Mouse (Mus musculus) kidney, adult 9 months (tissue): ENCODE results near the gene Sema5a.

ENCODE experiments used
- DNase-seq: peaks from one replicate; pipeline ENCODE4 v3.0.0; 2022

The Sema5a gene

DNA sequence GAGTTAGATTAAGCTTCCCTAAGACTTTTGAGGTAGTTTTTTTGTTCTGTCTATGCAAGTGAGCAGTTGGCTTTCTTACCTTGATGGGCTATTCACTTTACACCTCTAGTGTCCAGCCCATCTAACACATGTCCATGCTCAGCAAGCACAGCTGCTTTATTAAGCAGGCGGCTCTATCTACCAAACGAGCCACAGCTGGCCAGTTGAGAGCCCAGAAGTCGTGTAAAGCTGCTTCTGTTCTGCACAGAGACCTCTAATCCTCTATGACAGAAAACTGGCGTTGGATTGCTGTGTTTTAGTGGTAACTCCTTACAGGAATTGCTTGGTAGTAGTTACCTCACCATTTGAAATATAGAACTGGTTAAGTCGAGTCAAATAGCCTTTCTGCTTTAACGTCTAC lies 126.8 kb downstream of the Sema5a start:
- DNase-seq = no peak

DNA sequence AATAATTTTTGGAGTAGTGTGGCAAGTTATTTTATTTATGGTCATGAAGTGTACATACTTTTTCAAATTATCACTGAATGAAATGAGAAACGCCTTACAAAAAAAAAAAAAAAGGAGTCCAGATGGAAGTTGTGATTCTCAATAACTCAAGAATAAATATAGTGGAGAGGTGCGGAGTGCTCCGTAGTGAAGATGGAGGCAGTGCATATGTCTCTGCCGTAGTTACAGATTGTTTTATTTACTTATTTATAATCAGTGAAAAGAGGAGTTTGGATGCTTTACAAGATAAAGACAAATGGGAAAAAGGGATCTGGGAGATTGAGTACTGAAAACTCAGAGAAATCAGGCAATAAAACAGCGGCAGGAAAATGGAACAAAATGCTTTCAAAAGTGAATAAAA lies 131.7 kb downstream of the Sema5a start:
- DNase-seq = no peak

DNA sequence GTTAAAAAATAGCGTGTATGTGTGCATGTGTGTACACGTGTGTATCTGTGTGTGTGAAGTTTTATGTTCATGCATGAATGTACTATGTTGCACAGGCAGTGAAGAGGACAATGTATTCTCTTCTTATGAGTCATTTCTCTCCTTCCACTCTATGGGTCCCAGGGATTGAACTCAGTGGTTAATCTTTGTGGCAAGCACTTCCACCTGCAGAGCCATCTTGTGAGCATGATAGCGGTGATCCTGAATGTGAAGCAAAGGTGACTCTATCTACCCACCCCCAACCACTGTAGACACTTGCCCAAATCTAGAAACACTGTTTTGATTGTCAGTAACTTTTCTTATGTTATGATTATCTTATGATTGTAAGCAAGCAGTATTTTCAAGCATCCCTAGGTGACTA lies 133.2 kb downstream of the Sema5a start:
- no peak for DNase-seq

DNA sequence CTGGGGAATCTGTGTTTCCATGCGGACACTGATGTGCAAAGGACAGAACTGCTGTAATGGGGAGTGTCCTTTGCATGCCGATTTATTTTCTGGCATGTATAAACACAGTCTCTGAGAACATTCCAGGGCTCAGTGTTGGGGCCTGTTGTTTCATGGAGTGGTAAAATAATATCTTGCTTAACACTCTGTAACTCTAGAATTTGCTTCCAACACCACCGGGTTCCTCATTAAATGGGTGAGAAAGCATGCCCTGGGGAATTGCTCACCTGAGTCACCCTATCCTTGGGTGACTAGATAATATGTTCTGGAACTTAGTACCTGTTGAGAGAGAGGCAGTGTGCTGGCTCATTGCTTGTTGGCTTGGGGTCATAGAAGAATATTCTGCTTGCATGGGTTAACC lies 135.7 kb downstream of the Sema5a start:
- DNase-seq = no peak

DNA sequence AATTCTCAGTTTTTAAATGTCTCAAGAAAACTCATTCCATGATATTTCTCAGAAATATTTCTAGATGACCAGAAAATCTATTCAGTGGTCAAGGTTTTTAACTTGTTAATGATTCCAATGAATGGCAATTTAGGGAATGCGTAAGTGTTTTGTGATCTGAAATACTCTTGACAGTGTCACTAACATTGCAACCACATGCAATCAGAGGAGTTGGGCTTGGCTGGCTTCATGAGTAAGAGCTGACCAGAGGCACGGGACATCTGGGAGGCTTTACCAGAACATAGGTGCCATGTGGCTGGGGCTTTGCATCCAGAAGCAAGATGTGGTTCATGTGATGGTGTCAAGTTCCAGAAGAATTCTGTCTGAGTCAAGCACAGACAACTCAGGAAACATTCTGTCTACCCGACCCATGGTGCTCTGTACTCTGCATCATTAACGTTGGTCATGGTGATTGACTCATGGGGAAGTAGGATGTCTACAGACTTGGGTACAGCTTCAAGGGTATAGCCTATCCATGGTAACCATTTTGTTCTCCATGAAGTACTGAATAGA lies 138.4 kb downstream of the Sema5a start:
- DNase-seq = no peak

DNA sequence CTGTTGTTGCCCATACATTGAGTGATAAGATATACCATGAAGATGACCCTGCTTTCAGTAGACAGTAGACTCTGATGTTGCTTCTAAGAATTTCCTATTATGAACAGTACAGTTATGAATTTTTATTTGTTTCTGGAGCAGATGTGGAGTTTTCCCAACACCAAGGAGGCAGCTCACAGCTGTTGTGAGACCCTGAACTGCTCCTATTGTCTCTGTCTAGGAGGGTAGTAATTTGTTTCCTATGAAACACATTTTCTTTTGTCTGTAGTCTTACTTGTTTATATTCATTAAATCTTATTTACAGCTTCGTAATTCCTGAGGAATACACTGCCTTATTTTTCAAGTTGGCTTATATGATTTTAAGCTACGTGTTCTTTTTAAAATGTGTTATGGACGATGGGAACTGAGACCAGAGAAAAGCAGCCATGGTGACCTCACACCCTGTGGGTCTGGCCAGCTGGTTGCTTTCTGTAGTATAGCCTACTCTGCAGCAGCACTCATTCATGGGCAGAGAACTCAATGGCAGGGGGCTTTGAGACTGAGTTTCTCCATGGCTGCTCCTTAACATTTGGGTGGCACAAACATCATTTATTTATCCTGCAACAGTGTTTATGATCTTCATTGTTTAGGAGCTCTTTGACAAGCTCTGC lies 151.8 kb downstream of the Sema5a start:
- no peak for DNase-seq

DNA sequence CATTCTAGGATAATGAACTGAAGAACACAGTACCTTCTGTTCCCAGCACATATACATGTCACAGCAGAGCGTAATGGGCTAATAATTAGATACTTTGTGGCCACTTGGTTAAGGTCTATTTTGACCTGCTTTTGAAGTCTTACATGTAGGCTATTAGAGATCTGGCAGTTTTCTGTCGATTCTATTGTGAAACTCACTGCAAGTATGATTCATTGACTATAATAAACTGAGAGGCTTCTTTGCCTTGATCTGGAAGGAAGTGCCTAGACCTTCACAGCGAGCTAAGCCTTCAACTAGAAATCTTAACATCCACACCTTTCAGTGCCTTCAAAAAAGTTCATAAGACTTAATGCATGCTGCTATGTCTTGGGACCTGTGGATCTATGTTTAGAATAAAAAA lies 152.5 kb downstream of the Sema5a start:
- no peak for DNase-seq

DNA sequence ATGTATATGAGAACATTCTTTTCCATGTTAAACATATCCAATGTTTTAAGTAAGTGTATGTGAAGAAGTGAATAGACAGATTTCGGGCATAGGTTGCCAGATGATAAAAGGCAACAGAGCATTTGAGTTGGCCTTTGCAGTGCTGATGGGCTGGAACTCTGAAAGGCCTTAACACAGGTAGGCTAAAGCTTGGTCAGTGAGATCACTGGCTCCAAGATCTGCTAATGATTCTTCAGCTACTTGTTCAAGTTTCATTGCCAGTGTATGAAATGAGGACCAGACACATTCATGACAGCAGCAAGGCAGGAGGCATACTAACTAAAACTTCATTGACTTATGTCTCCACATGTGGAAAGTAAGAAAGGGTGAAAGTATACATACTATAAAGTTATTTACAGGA lies 154.1 kb downstream of the Sema5a start:
- DNase-seq = no peak

DNA sequence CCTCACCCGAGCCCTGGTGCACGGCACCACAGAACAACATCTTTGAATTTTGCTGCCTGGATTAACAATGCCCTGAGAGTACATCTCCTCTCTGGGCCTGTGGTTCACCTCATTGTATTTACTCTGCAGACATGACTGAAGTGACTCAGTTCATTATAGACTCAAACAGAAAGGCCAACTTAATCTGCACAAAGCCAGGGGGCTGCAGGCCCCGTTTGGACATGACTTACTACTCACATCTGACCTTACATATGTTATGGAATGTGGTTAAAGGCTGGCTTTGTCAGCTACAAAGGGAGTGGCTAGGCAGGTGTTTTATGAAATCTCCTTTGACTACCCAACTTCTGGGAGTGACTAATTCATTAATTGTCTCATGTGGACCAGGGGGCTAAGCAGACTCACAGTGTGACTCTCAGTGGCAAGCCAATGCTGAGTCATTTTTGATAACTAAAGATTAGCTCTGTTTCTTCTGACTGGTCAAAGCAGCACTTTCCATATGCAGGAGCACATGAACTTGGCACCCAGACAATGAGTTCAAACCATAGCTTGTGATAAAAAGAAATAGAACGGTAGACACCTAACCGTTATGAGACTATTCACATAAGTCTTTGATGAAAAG lies 157.4 kb downstream of the Sema5a start:
- DNase-seq = no peak

DNA sequence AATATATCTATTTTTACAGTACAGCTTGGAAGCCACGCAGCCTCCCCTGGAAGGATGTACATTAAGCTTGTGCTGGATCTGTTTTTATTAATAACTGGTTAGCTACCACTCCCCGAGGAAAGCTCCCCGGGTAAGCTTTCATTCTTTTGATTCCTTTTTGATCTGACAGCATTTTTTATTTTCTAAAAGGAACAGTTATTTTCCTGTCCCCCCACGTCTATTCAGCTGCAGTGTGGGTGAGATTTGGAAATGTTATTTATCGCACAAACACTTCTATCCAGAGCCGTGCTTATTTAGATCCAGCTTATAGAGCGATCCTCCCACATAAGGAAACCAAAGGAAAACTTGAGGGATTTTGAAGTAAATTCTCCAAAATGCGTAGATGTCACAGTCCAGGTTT lies 158.7 kb downstream of the Sema5a start:
- no peak for DNase-seq

DNA sequence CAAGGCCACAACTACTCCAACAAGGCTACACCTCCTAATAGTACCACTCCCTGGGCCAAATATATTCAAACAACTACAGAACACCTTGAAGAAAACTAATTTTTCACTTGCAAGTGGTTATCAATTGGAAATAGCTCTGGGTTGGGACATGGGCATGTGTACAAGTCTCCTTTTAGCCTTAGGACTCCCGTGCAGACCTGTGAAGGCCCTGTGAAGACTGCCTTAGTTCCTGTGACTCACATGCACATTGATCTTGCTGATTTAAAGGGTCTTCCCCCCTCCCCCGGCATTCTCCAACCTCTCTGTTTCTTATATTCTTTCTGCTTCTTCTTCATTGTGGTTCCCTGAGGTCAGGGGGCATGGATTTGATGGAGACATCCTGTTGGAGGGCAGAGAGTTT lies 161.8 kb downstream of the Sema5a start:
- no peak for DNase-seq

DNA sequence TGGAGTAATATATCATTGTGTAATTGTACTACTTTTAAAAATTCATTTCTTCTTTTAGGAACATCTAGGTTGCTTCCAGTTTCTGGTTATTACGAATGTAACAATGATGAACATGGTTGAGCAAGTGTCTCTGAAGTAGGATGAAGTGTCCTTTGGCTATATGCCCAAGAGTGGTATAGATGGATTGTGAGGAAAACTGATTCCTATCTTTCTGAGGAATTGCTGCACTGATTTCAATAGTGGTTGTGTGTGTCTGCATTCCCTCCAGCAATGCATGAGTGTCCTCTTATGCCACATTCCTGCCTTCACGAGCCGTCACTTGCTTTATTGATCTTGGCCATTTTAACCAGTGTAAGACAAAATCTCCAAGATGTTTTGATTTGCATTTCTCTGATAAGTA lies 163.2 kb downstream of the Sema5a start:
- no peak for DNase-seq

DNA sequence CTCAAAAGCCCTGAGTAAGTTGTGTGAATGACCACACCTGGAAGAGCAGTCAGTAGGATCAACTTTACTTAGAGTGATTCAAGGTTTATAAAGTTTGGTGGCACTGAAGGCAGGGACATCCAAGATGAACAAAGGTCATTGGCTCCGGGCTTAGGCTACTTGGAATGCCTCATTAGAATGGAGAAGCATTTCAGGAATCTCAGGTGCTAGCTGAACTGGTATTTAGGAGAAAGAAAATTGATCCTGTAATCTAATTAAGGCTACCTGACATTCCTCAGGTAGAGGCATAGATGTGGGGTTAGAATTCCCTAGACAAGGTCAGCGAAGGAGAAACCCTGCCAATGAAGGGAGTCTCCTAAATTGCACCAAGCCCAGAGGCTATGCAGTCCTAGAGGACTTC lies 171.7 kb downstream of the Sema5a start:
- peak; percentile 49 for DNase-seq

DNA sequence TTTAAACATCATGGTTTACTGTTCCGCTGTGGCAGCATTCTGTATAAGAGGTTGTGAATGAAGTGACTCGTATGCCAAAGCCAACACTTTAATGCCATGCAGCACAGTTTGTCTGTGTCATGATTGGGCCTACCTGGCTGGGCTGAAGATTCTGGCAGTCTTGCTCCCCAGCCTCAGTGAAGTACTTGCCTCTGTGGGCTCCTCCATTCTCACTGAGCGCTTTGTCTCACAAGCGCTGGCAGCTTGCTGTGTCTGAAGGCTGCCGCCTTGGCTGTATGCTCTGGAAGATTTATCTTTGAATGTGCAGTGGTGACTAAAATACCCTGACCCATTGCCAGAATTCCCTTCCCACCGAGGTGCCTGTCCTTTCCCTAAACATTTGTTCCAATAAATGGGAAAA lies 178.0 kb downstream of the Sema5a start:
- DNase-seq = no peak

DNA sequence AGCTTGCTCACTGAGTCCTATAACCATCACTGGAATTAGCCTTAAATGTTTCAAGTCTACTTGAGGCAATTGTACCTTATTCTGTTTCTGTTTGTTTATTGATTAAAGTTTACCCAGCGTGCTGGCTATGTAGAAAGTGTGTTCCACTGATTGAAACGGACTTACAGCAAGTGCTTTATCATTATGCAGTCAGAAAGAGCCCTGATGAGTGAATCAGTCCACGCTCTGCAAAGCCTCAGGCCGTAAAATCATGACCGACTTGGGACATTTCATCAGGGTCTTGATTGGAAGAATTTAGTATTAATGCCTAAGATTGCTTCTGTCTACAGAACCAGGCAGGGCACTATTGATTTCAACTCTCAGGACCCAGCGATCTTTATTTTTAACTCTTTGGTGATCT lies 178.5 kb downstream of the Sema5a start:
- no peak for DNase-seq

DNA sequence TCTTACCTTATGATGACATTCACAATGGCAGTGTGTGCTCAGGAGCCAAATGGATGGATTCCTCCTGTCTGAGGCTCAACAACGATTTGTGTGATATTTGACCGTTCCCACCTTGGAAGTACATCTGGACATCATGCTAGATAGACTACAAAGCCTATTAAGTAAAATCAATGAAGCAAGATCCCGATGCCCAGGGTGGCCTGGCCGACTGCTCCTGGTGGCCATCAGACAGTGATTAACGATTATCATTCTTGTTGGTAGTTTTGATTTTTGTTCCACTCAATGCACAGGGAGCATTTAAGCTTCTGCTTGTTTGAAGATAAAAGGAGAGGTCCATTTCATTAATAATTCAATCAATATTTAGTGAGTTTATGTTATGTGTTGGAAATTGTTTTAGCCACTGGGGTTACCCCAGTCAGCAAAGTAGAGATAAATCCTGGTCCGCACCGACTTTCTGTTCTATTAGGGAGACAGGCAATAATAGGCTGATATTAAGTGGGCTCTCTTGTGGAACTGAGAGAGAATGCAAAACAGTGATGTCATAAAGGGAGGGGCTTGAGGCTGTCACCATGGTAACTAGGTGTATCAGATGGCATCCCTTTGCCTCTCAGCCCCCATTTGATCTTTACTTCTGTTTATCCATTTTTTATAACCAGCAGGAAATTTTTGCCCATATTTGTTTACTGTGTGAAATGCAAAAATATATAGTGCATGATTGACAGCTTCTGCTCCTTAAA lies 182.7 kb downstream of the Sema5a start:
- no peak for DNase-seq

DNA sequence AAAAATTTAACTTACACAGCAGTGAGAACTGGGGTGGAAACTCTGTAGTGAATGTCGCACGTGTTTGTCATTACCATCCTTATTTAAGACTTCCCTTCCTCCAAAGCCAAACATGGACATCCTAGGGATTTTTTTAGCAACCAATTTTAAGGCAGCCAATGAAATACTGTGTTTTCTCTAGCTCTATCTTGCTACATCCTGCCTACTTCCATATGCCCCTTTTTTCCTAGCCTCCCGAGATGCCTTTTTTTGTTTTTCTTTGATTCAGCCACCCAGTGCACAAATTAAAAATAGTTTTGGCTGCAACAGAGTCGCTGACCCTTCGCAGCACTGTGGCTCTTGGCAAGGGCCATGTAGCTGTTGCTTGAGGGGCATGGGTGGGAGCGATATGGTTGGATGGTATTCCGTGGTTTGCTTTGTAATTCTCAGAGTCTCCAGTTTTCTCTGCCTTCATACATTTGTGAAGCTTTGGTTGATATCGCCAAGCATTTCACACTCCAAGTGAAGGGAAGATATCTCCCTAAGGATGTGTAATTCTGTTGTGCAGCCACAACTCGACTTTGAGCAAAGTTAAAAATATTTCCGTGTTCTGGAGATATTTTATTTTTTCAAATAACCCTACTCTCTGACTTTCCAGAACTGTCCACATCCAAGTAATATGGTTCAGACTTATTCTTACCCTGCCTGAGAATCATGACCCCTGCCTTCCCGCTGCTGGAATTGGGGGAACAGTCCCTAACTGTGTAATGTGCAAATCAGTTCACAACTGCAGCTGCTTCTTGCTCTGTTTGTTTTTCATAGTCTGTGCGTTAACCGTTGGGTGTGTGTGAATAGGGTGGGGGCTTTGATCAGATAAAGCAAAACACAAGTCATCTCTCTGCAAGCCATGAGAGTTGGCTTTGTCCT lies 188.6 kb downstream of the Sema5a start:
- no peak for DNase-seq

DNA sequence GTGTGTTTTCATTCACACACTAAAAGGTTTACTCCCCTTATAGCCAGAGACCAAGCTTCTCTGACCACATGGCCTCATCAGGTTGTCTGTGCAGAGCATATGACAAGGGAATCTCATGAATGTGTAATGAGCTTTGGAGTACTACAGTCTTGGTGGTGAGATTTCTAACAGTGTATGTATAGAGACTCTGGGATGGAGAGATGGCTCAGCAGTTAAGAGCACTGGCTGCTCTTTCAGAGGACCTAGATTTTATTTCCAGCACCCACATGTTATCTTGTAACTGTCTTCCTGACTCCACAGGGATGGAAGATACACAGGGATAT lies 189.2 kb downstream of the Sema5a start:
- no peak for DNase-seq

DNA sequence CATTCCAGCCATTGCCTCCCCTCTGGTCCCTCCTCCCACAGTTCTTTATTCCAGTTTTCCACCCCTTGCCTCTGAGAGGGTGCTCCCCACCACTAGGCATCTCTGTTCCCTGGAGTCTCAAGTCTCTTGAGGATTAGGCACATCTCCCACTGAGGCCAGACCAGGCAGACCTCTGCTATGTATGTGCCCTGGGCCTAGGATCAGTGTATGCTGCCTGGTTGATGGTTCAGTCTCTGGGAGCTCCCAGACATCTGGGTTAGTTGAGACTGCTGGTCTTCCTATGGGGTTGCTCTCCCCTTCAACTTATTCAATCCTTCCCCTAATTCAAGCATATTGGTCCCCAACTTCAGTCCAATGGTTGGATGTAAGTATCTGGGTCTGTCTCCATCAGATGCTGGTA lies 189.7 kb downstream of the Sema5a start:
- DNase-seq = no peak

DNA sequence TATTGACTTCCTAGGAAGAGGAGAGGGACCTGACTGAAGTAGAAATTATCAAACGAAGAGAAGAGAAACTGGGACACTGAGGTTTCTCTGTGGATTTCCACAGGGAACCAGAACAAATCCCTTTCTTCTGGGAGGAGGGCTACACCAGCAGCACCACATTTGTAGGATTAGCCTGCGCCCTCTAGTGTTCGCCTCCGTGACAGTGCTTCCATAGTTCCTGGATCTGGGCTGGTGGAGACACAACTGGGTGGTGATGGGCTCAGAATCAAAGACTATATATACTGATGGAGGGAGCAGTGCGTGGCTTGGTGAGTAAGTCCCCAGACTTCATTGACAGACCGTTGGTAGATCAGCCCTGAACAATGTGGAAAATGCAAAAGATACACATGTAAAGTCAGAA lies 193.0 kb downstream of the Sema5a start:
- peak; percentile 75 for DNase-seq

DNA sequence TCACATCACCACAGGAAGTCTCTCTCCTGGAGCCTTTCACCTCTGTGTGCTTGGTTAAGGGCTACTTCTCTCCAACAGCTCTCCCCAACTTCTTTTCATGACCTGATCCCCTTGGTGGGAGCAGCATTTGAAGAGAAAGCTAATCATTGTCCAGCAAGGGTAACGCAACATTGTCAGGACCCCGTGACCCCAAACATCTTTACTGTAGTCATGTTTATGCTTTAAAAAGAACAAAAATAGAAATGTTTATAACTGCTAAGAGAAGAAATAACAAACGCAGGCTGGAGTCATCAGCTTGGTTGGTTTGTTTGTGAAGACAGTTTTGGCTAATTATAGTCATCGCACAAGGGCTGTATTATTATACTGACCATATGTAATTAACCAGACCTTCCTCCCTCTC lies 198.1 kb downstream of the Sema5a start:
- DNase-seq = no peak

DNA sequence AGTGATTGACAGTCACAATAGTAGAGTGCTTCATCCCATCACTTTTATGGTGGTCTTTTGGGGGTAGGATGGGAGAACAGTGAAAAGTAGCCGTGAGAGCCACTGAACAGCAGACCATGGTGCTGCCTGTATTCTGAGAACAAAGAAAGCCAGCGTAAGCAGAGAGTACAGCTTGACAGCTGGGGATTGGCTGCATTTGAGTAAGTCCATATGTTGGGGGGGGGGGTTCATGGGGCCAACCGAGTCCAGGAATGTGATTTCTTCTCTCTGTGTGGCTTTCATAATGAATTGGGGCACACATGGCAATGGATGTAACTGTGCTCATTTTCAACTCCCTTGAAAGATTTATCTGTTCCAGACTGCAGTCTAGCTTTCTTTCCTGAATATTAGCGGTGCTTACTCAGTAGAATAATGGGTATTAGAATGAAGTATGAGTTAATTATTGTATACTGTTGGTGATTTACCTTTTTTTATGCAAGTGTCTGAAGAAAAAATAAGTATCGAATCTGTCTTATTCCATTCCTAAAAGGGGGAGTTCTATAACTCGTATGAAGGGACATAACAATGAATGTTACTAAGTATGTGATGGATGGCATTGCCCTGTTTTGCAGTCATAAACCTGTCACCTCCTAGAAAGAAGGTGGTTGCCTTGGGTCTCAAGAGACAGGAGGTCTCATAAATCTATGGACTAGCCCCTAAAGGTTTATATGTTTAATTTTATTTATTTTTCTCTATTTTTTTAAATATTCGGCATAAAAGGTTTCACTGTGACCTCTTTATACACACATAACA lies 203.1 kb downstream of the Sema5a start:
- no peak for DNase-seq

DNA sequence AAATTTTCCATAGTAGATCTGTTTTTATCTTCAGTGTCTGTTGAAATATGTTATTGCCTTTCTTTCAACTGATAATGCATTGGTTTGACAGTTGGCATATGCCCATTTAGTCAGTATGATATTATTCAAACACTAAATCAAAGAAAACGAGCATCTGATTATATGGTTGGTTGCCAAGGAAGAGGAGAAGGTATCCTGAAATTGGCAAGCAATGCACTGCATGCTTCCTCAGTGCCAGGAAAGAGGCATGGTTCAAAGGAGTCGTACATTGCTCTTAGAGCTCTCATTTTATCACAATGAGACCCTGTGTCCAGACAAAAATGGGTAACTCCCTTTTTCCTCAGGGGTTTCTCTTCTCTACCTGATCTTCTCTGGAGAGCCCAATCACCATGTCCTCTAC lies 214.4 kb downstream of the Sema5a start:
- no peak for DNase-seq
